Mouse (Mus musculus) embryo, embryonic 11.5 days (tissue): ENCODE results near the gene Cdkl3.

ENCODE experiments used
- DNase-seq: peaks from one replicate; pipeline ENCODE4 v3.0.0-alpha.2; 2012; ENCODE audit warnings: low read depth, low spot score

Gene Cdkl3

GRCm38 (mm10) chr11:52003772-52004528, at the start of gene Cdkl3:
TSS of gene Cdkl3 (plus strand) at chr11:52004221.
- peak; percentile 92 for DNase-seq

DNA sequence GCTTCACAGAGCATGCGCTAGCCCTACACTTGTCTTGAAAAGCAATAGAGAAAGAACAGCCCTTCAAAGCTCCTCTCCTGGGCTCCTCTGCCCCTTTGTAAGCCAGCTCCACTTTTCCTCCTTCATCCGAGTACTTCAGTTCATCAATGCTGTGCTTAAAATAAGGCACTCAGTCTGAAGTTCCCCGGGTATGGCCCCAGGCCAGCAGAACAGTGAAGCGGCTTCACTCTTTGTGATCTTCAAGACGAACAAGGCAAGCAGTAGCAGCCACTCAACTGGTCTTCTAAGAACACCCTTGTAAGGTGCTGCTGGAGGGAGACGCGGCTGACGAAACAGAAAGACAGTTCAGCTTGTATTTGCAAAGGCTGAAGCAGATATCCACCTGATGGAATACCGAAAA, 47.9 kb upstream of the Cdkl3 start:
- DNase-seq = no peak

- no peak for DNase-seq
Measured at GRCm38 (mm10) chr11:51957760-51958159, 46.3 kb upstream of the Cdkl3 start.

- no peak for DNase-seq
Measured at GRCm38 (mm10) chr11:51959511-51959910, 44.5 kb upstream of the Cdkl3 start.

GRCm38 (mm10) chr11:51960061-51960460, 44.0 kb upstream of the Cdkl3 start:
- DNase-seq = no peak

DNA sequence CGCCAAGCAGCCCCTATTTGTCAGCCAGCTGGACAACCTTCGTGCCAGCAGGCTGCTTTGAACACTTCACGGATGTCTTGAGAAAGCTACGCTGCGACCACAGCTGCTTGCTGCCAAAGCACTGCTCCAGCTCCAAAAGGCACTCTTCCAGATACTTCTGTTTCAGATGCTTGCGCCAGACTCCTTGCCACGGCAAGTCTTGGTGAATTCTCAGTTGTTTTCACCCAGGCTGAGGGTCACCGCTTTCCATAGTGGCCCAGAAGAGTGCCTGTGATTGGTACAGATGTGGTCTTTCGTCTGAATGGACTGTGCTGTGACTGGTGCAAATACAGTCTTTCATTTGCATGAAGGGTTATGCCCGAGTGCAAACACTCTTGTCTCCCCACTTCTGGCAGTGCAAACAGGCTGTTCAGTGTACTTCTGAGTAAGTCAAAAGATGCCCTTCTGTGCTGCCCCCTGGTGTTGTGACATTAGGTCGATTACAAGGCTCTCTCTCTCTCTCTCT, 43.0 kb upstream of the Cdkl3 start:
- no peak for DNase-seq

DNA sequence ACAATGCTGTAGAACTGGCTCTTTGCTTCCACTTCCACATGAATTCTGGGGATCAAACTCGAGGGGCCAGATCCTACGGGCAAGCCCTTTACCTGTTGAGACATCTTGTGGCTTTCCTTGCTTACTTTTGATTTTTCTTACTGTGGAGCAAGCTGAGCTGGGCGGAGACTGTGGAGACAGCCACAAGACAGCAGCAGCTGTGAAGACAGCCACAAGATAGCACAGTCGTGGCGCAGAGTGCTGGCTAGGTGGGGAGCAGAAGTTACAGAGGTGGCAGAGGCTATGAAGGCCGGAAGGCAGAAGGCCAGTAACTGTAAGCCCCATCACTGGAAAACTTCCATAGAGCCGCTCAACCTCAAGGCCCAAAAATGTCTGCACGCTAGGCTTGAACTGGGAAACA, 42.3 kb upstream of the Cdkl3 start:
- DNase-seq = no peak

DNA sequence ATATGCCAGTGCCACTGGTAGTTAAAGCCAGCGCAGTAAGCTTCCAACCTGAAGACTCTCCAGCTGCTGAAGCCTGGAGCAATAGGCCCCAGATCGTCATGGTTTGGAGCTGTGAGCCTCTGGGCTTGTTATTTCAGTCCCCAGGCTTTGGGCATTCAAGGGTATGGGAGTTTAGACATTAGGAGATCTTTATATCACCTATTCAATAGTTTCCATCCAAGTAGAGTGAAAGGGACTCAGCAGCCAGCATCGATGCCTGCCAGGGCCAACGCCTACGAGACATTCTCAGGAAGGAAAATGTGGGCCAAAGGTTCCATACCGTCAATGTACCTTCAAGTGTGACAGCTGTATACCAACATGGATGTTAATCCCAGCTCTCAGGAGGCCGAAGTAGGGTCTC, 41.7 kb upstream of the Cdkl3 start:
- DNase-seq = no peak

DNA sequence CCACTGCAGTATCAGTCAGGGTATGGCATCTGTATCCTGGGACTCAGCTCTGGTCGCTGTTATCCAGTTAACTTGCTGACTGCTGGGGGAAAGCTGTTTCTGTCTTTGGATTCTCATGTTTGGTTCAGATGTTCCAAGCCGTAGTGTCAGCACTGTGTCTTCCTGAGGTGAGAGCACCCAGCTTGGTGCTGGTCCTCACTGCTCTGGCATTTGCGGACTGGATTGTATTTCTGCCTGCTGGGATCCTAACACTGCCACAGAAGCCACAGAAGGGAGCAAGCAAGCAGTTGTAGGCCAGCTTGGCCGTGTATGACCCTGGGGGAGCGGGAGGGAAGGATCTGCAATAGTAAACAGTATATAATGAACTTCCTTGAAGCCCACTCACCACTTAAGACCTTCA, 37.4 kb upstream of the Cdkl3 start:
- no peak for DNase-seq

DNA sequence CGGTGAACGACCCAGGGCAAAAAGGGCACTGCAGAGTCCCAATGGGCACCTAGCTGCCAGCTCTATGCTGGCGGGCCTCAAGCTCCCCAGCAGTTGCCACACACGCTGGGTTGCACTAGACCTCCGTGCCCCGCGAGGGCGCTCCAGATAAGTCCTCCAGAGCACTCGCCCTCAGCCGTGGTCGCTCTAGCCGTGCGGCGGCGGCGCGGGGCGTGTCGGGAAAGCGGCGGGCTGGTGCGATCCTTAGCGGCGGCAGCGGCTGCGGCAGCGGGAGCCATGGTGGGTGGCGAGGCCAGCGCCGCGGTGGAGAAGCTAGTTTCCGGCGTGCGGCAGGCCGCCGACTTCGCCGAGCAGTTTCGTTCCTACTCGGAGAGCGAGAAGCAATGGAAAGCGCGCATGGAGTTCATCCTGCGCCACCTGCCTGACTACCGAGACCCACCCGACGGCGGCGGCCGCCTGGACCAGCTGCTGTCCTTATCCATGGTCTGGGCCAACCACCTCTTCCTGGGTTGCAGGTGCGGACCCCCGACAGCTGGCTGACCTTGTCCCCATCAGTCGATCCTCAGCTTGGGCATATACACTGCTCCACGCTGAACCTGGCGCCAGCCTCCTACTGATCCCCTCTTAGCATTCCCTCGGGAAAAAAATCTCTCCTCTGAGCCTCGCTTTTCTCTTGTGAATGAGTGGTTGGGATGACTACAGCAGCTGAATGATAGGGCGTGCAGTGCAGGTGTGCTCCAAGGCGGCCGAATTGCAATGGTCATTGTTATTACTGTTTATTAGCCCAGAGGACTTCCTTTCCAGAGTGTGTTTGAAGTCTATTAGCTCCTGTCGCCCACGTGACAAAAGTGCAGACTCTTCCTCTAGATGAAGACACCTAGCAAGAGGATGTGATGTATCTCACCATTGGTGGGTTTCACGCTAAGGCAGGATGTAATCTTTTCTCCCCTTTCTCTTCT, 36.3 kb upstream of the Cdkl3 start, which contains the start of gene Cdkn2aipnl:
TSS of gene Cdkn2aipnl (plus strand) at position 219 of the 959 bp plus-strand sequence.
- peak; percentile 92 for DNase-seq

GRCm38 (mm10) chr11:51968896-51969295, 35.1 kb upstream of the Cdkl3 start:
- DNase-seq = no peak

DNA sequence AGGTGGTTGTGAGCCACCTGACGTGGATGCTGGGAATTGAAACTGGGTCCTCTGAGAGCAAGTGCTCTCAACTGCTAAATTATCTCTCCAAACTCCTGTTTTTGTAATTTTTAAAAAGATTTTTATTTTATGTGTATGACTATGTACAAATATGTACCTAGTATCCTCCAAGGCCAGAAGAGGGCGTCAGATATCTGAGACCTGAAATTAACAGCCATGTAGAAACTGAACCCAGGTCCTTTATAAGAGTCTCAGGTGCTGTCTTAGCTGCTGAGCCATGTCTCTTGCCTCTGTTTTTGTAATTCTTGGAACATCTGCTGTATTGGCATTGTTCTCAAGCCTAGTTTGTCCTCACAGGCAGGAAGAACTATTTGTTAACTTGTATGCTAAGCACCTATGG, 34.5 kb upstream of the Cdkl3 start:
- no peak for DNase-seq

DNA sequence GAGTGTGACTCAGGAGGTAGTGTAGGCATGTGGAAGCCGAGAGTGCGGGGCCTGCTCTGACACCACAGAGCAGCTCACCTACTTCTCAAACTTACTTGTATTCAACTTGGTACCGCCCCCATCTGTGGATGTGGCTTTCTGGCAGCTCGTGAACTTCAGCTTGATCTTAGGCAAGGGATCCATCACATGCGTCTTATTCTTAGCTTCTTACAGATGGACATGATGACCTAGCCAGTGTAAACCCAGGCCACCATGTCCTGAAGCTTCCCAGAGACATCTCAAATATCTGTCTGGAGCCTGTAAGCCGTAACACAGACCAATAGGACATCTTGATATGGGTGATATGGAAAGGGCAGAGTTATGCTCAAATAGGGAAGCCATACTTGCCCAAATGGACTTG, 32.4 kb upstream of the Cdkl3 start:
- DNase-seq = no peak

GRCm38 (mm10) chr11:51999611-52000289, 4.3 kb upstream of the Cdkl3 start:
- DNase-seq = peak; percentile 51

- DNase-seq = peak; percentile 97
Measured at GRCm38 (mm10) chr11:52000290-52000962, 3.6 kb upstream of the Cdkl3 start, which contains the start of gene Ube2b. TSS of gene Ube2b (minus strand) at chr11:52000762.

DNA sequence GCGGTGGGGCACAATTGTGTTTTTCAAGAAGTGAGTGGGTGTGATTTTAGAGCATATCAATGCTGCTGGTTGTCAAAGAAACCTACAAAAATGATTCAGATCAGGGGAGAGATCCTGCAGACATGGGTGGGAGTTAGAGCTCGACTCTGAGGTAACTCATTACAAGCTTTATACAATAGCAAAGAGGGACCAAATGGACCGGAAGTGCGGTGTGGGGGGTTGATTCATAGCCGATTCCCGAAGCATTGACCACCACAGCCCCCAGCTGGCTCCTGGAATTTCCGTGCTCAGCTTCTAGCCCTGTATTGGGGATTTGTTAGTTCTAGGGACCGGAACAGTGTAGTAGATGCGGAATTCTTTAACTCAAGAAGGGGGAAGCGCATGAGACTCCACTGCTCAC, 2.7 kb upstream of the Cdkl3 start:
- DNase-seq = no peak

- no peak for DNase-seq
Measured at GRCm38 (mm10) chr11:52001861-52002260, 2.2 kb upstream of the Cdkl3 start.

GRCm38 (mm10) chr11:52002842-52003504, 1.0 kb upstream of the Cdkl3 start:
- no peak for DNase-seq

GRCm38 (mm10) chr11:52003505-52003771, 583 bp upstream of the Cdkl3 start:
- DNase-seq = no peak

- no peak for DNase-seq
Measured at GRCm38 (mm10) chr11:52005586-52005985, 1.6 kb downstream of the Cdkl3 start.

DNA sequence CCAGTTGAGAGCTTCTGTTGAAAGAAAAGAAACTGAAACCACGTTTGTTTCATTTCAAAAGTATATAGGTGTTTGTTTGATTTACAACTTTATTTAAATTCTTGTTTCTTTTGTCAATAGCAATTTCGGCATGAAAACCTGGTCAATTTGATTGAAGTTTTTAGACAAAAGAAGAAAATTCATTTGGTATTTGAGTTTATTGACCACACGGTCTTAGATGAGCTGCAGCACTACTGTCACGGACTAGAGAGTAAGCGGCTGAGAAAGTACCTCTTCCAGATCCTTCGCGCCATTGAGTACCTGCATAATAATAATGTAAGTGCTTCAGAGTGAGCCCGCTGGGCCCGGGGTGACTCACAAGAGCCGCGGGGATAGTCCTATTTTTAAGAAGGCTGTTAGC, 7.0 kb downstream of the Cdkl3 start:
- no peak for DNase-seq
